Mouse (Mus musculus): ENCODE results near the gene Mettl25. TPM values are rescaled to one million over a fixed set of nuclear protein-coding genes. Genes with fewer than 3 reads are reported as not detected.

The Mettl25 gene
- polyA plus RNA-seq, 1 experiment from 2014 or later = 15.8 TPM

- no peaks in the 10 kb centered on the region for H3K4me1 ChIP-seq
- no peaks in the 10 kb centered on the region for H3K9me3 ChIP-seq
- 93% methylated on average over 17 of the region's 17 CpGs for WGBS
- H3K27me3 ChIP-seq (ENCODE audit: poor library complexity, severe bottlenecking) = no peaks in the 10 kb centered on the region
- no peak overlapping the region for H3K4me3 ChIP-seq
- no peak overlapping the region for H3K27ac ChIP-seq
- DNase-seq (ENCODE audit: extremely low spot score, low spot score) = no peak
- H3K36me3 ChIP-seq (replicated peaks) = 0 out of 2 replicates have a peak, but pooled peaks cover 3% of the 10 kb centered on the region
Observed at GRCm38 (mm10) chr10:105788744-105789486, 52.3 kb downstream of the Mettl25 start.

GRCm38 (mm10) chr10:105783766-105784165, 57.4 kb downstream of the Mettl25 start:
- no peak overlapping the region for H3K4me3 ChIP-seq
- WGBS = 94% methylated on average over 8 of the region's 8 CpGs
- H3K27ac ChIP-seq = no peak overlapping the region
- 0 out of 2 replicates have a peak, but pooled peaks cover 3% of the 10 kb centered on the region for H3K36me3 ChIP-seq (replicated peaks)
- H3K4me1 ChIP-seq = no peaks in the 10 kb centered on the region
- DNase-seq (ENCODE audit: extremely low spot score, low spot score) = no peak
- no peaks in the 10 kb centered on the region for H3K27me3 ChIP-seq (ENCODE audit: poor library complexity, severe bottlenecking)
- H3K9me3 ChIP-seq = no peaks in the 10 kb centered on the region

- Histone ChIP-seq H3K27ac (no peak overlapping the region), H3K4me3 (no peak overlapping the region), H3K4me1 (no peaks in the 10 kb centered on the region), H3K27me3 (ENCODE audit: poor library complexity, severe bottlenecking) (no peaks in the 10 kb centered on the region), H3K36me3 (replicated peaks) (0 out of 2 replicates have a peak, but pooled peaks cover 4% of the 10 kb centered on the region), H3K9me3 (no peaks in the 10 kb centered on the region)
- peak; percentile 52 for DNase-seq (ENCODE audit: extremely low spot score, low spot score)
- WGBS = 29% methylated on average over 6 of the region's 6 CpGs
Observed at GRCm38 (mm10) chr10:105774382-105774781, 66.8 kb downstream of the Mettl25 start.

GRCm38 (mm10) chr10:105772821-105773302, 68.3 kb downstream of the Mettl25 start:
- no peaks in the 10 kb centered on the region for H3K9me3 ChIP-seq
- DNase-seq (ENCODE audit: extremely low spot score, low spot score) = no peak
- no peak overlapping the region for H3K27ac ChIP-seq
- no peak overlapping the region for H3K4me3 ChIP-seq
- no peaks in the 10 kb centered on the region for H3K27me3 ChIP-seq (ENCODE audit: poor library complexity, severe bottlenecking)
- 0 out of 2 replicates have a peak, but pooled peaks cover 4% of the 10 kb centered on the region for H3K36me3 ChIP-seq (replicated peaks)
- 87% methylated on average over 9 of the region's 9 CpGs for WGBS
- no peaks in the 10 kb centered on the region for H3K4me1 ChIP-seq

GRCm38 (mm10) chr10:105763959-105764358, 77.2 kb downstream of the Mettl25 start:
- Histone ChIP-seq H3K4me1 (no peaks in the 10 kb centered on the region), H3K27me3 (ENCODE audit: poor library complexity, severe bottlenecking) (no peaks in the 10 kb centered on the region), H3K36me3 (replicated peaks) (no peaks in the 10 kb centered on the region), H3K27ac (no peak overlapping the region), H3K4me3 (no peak overlapping the region), H3K9me3 (no peaks in the 10 kb centered on the region)
- DNase-seq (ENCODE audit: extremely low spot score, low spot score) = no peak
- WGBS = 95% methylated on average over 2 of the region's 2 CpGs

- Histone ChIP-seq H3K4me3 (no peak overlapping the region), H3K9me3 (no peaks in the 10 kb centered on the region), H3K27me3 (ENCODE audit: poor library complexity, severe bottlenecking) (no peaks in the 10 kb centered on the region), H3K4me1 (no peaks in the 10 kb centered on the region), H3K27ac (no peak overlapping the region), H3K36me3 (replicated peaks) (no peaks in the 10 kb centered on the region)
- no peak for DNase-seq (ENCODE audit: extremely low spot score, low spot score)
- 83% methylated on average over 2 of the region's 2 CpGs for WGBS
Observed at GRCm38 (mm10) chr10:105760460-105760859, 80.7 kb downstream of the Mettl25 start.

GRCm38 (mm10) chr10:105760046-105760445, 81.1 kb downstream of the Mettl25 start:
- 88% methylated on average over 7 of the region's 7 CpGs for WGBS
- H3K27me3 ChIP-seq (ENCODE audit: poor library complexity, severe bottlenecking) = no peaks in the 10 kb centered on the region
- no peak overlapping the region for H3K27ac ChIP-seq
- no peak for DNase-seq (ENCODE audit: extremely low spot score, low spot score)
- no peaks in the 10 kb centered on the region for H3K4me1 ChIP-seq
- no peak overlapping the region for H3K4me3 ChIP-seq
- no peaks in the 10 kb centered on the region for H3K36me3 ChIP-seq (replicated peaks)
- no peaks in the 10 kb centered on the region for H3K9me3 ChIP-seq

GRCm38 (mm10) chr10:105753831-105754605, 87.2 kb downstream of the Mettl25 start:
- Histone ChIP-seq H3K27me3 (ENCODE audit: poor library complexity, severe bottlenecking) (no peaks in the 10 kb centered on the region), H3K4me1 (no peaks in the 10 kb centered on the region), H3K9me3 (no peaks in the 10 kb centered on the region), H3K27ac (no peak overlapping the region), H3K36me3 (replicated peaks) (no peaks in the 10 kb centered on the region), H3K4me3 (no peak overlapping the region)
- DNase-seq (ENCODE audit: extremely low spot score, low spot score) = no peak
- WGBS = 74% methylated on average over 5 of the region's 5 CpGs

GRCm38 (mm10) chr10:105746019-105746418, 95.2 kb downstream of the Mettl25 start:
- Histone ChIP-seq H3K27ac (no peak overlapping the region), H3K9me3 (no peaks in the 10 kb centered on the region), H3K27me3 (ENCODE audit: poor library complexity, severe bottlenecking) (no peaks in the 10 kb centered on the region), H3K4me1 (no peaks in the 10 kb centered on the region), H3K4me3 (no peak overlapping the region), H3K36me3 (replicated peaks) (no peaks in the 10 kb centered on the region)
- DNase-seq (ENCODE audit: extremely low spot score, low spot score) = no peak
- 90% methylated on average over 1 of the region's 1 CpGs for WGBS

- WGBS = 70% methylated on average over 6 of the region's 6 CpGs
- H3K4me1 ChIP-seq = no peaks in the 10 kb centered on the region
- H3K36me3 ChIP-seq (replicated peaks) = no peaks in the 10 kb centered on the region
- no peak for DNase-seq (ENCODE audit: extremely low spot score, low spot score)
- no peak overlapping the region for H3K4me3 ChIP-seq
- H3K27me3 ChIP-seq (ENCODE audit: poor library complexity, severe bottlenecking) = no peaks in the 10 kb centered on the region
- no peak overlapping the region for H3K27ac ChIP-seq
- H3K9me3 ChIP-seq = no peaks in the 10 kb centered on the region
Observed at GRCm38 (mm10) chr10:105741736-105742135, 99.4 kb downstream of the Mettl25 start.

GRCm38 (mm10) chr10:105738942-105739341, 102.2 kb downstream of the Mettl25 start:
- DNase-seq (ENCODE audit: extremely low spot score, low spot score) = no peak
- H3K9me3 ChIP-seq = no peaks in the 10 kb centered on the region
- 88% methylated on average over 5 of the region's 5 CpGs for WGBS
- no peaks in the 10 kb centered on the region for H3K4me1 ChIP-seq
- H3K27me3 ChIP-seq (ENCODE audit: poor library complexity, severe bottlenecking) = no peaks in the 10 kb centered on the region
- H3K4me3 ChIP-seq = no peak overlapping the region
- no peaks in the 10 kb centered on the region for H3K36me3 ChIP-seq (replicated peaks)
- no peak overlapping the region for H3K27ac ChIP-seq

- 90% methylated on average over 2 of the region's 2 CpGs for WGBS
- no peak overlapping the region for H3K27ac ChIP-seq
- no peak for DNase-seq (ENCODE audit: extremely low spot score, low spot score)
- H3K36me3 ChIP-seq (replicated peaks) = no peaks in the 10 kb centered on the region
- no peak overlapping the region for H3K4me3 ChIP-seq
- H3K9me3 ChIP-seq = no peaks in the 10 kb centered on the region
- no peaks in the 10 kb centered on the region for H3K27me3 ChIP-seq (ENCODE audit: poor library complexity, severe bottlenecking)
- no peaks in the 10 kb centered on the region for H3K4me1 ChIP-seq
Observed at GRCm38 (mm10) chr10:105727798-105728197, 113.4 kb downstream of the Mettl25 start.

- H3K4me1 ChIP-seq = no peaks in the 10 kb centered on the region
Observed at GRCm38 (mm10) chr10:105727353-105727752, 113.8 kb downstream of the Mettl25 start.

More at GRCm38 (mm10) chr10:105727353-105727752, 113.8 kb downstream of the Mettl25 start:
- Histone ChIP-seq H3K4me3 (no peak overlapping the region), H3K27me3 (ENCODE audit: poor library complexity, severe bottlenecking) (no peaks in the 10 kb centered on the region), H3K36me3 (replicated peaks) (no peaks in the 10 kb centered on the region), H3K9me3 (no peaks in the 10 kb centered on the region), H3K27ac (no peak overlapping the region)
- DNase-seq (ENCODE audit: extremely low spot score, low spot score) = no peak
- WGBS = 90% methylated on average over 6 of the region's 6 CpGs
